Mouse (Mus musculus) hindbrain, embryonic 13.5 days (tissue): Measurements from ENCODE around the gene Wscd1. TPM values are rescaled to one million over a fixed set of nuclear protein-coding genes. Genes with fewer than 3 reads are reported as not detected.

Experiments
- ATAC-seq: fragments of 200-750 bp; cut with Nextera tagmentation; 2 replicates; pipeline ENCODE4 v1.8.0; 2017; ENCODE audit warnings: moderate TSS enrichment; ENCODE audit not compliant: low FRiP score
- H3K27ac ChIP-seq: fragments of 300-500 bp; sonication (generic); 2 replicates; pipeline ENCODE4 v1.5.1; 2015; ENCODE audit warnings: inconsistent platforms, mild to moderate bottlenecking, moderate library complexity
- H3K27me3 ChIP-seq: fragments of 300-500 bp; sonication (generic); 2 replicates; pipeline ENCODE4 v1.6.1; 2015; ENCODE audit warnings: mild to moderate bottlenecking, inconsistent platforms
- H3K36me3 ChIP-seq: fragments of 300-500 bp; sonication (generic); 2 replicates; pipeline ENCODE4 v1.6.1; 2015; ENCODE audit warnings: mild to moderate bottlenecking, inconsistent platforms
- H3K4me1 ChIP-seq: fragments of 300-500 bp; sonication (generic); replicated peaks from 2 replicates; pipeline ENCODE4 v1.6.1; 2015; ENCODE audit warnings: inconsistent platforms
- H3K4me2 ChIP-seq: fragments of 300-500 bp; sonication (generic); 2 replicates; pipeline ENCODE4 v1.6.1; 2015; ENCODE audit warnings: inconsistent platforms, mild to moderate bottlenecking, moderate library complexity
- H3K4me3 ChIP-seq: fragments of 300-500 bp; sonication (generic); 2 replicates; pipeline ENCODE4 v1.5.1; 2015; ENCODE audit warnings: mild to moderate bottlenecking, inconsistent platforms
- H3K9ac ChIP-seq: fragments of 300-500 bp; sonication (generic); 2 replicates; pipeline ENCODE4 v1.6.1; 2015; ENCODE audit warnings: mild to moderate bottlenecking, inconsistent platforms
- H3K9me3 ChIP-seq: fragments of 300-500 bp; sonication (generic); 2 replicates; pipeline ENCODE4 v1.6.1; 2016; ENCODE audit warnings: inconsistent platforms
- WGBS: fragments of 180-500 bp; shearing (Covaris S2); methylation state at CpG from one replicate; pipeline ENCODE4 v1.1.7; 2015; 5-methylcytosine and 5-hydroxymethylcytosine counted together
- polyA plus RNA-seq: library from polyadenylated mRNA; unstranded; fragments of >200 nt; fragmentation: Nextera tagmentation; extraction: Ambion mirVana; gene quantifications from 2 replicates; pipeline ENCODE4 v1.2.1, GENCODE M21; 2015

Wscd1 gene
- polyA plus RNA-seq = 69.8 and 70.4 TPM in 2 replicates

GRCm38 (mm10) chr11:71749671-71750070 lies at the start of gene Wscd1:
Gene Wscd1, plus strand, starts transcription at chr11:71749920.
- ATAC-seq = no peak
- 5% methylated on average over 5 of the region's 5 CpGs for WGBS

GRCm38 (mm10) chr11:71728066-71728465 lies 21.7 kb upstream of the Wscd1 start:
- H3K27me3 ChIP-seq = no peaks in the 10 kb centered on the region
- H3K27ac ChIP-seq = no peak overlapping the region
- no peaks in the 10 kb centered on the region for H3K36me3 ChIP-seq
- no peak overlapping the region for H3K9ac ChIP-seq
- WGBS = 83% methylated on average over 3 of the region's 3 CpGs
- no peak overlapping the region for H3K4me3 ChIP-seq
- peaks cover 13% of the 10 kb centered on the region for H3K4me1 ChIP-seq
- no peak for ATAC-seq
- H3K9me3 ChIP-seq = no peaks in the 10 kb centered on the region
- H3K4me2 ChIP-seq = no peak overlapping the region

More at GRCm38 (mm10) chr11:71749671-71750070, at the start of gene Wscd1:
- H3K9ac ChIP-seq = peak within 1 kb of the TSS; percentile 94
- H3K4me3 ChIP-seq = peak within 1 kb of the TSS; percentile 90
- H3K27me3 ChIP-seq = no peaks in the 10 kb centered on the region
- H3K4me1 ChIP-seq = peaks cover 42% of the 10 kb centered on the region
- peak within 1 kb of the TSS; percentile 88 for H3K27ac ChIP-seq
- H3K36me3 ChIP-seq = no peaks in the 10 kb centered on the region
- peak within 1 kb of the TSS; percentile 79 for H3K4me2 ChIP-seq
- H3K9me3 ChIP-seq = no peaks in the 10 kb centered on the region

GRCm38 (mm10) chr11:71729287-71729686 lies 20.4 kb upstream of the Wscd1 start:
- Histone ChIP-seq H3K9ac (no peak overlapping the region), H3K36me3 (no peaks in the 10 kb centered on the region), H3K4me2 (no peak overlapping the region), H3K4me3 (no peak overlapping the region), H3K27me3 (no peaks in the 10 kb centered on the region), H3K27ac (no peak overlapping the region), H3K9me3 (no peaks in the 10 kb centered on the region), H3K4me1 (peaks cover 13% of the 10 kb centered on the region)
- ATAC-seq = no peak
- WGBS = 52% methylated on average over 3 of the region's 3 CpGs

GRCm38 (mm10) chr11:71733771-71734170 lies 15.9 kb upstream of the Wscd1 start:
- no peak overlapping the region for H3K9ac ChIP-seq
- no peak overlapping the region for H3K4me3 ChIP-seq
- WGBS = 78% methylated on average over 4 of the region's 4 CpGs
- H3K4me2 ChIP-seq = no peak overlapping the region
- H3K4me1 ChIP-seq = peaks cover 27% of the 10 kb centered on the region
- H3K27me3 ChIP-seq = no peaks in the 10 kb centered on the region
- no peaks in the 10 kb centered on the region for H3K9me3 ChIP-seq
- no peaks in the 10 kb centered on the region for H3K36me3 ChIP-seq
- no peak overlapping the region for H3K27ac ChIP-seq
- ATAC-seq = no peak

GRCm38 (mm10) chr11:71737106-71737505 lies 12.6 kb upstream of the Wscd1 start:
- Histone ChIP-seq H3K4me2 (no peak overlapping the region), H3K4me1 (peaks cover 31% of the 10 kb centered on the region), H3K9ac (no peak overlapping the region), H3K9me3 (no peaks in the 10 kb centered on the region), H3K27me3 (no peaks in the 10 kb centered on the region), H3K4me3 (no peak overlapping the region), H3K27ac (no peak overlapping the region), H3K36me3 (no peaks in the 10 kb centered on the region)
- no peak for ATAC-seq
- WGBS = 32% methylated on average over 5 of the region's 5 CpGs

GRCm38 (mm10) chr11:71738501-71739045 lies 11.1 kb upstream of the Wscd1 start:
- 40% methylated on average over 2 of the region's 2 CpGs for WGBS
- Histone ChIP-seq H3K4me1 (peaks cover 31% of the 10 kb centered on the region), H3K27ac (no peak overlapping the region), H3K4me3 (no peak overlapping the region), H3K9me3 (no peaks in the 10 kb centered on the region), H3K9ac (no peak overlapping the region), H3K36me3 (no peaks in the 10 kb centered on the region), H3K4me2 (no peak overlapping the region), H3K27me3 (no peaks in the 10 kb centered on the region)
- no peak for ATAC-seq

- WGBS = 83% methylated on average over 3 of the region's 3 CpGs
- no peaks in the 10 kb centered on the region for H3K36me3 ChIP-seq
- H3K4me1 ChIP-seq = peaks cover 11% of the 10 kb centered on the region
- H3K4me3 ChIP-seq = no peak overlapping the region
- H3K4me2 ChIP-seq = no peak overlapping the region
- no peaks in the 10 kb centered on the region for H3K27me3 ChIP-seq
- H3K9me3 ChIP-seq = no peaks in the 10 kb centered on the region
- H3K27ac ChIP-seq = no peak overlapping the region
- no peak for ATAC-seq
- H3K9ac ChIP-seq = no peak overlapping the region
Measured at GRCm38 (mm10) chr11:71745875-71746274, 3.8 kb upstream of the Wscd1 start.

- Histone ChIP-seq H3K4me1 (peaks cover 23% of the 10 kb centered on the region), H3K4me2 (no peak overlapping the region), H3K27ac (no peak overlapping the region), H3K9me3 (no peaks in the 10 kb centered on the region), H3K4me3 (no peak overlapping the region), H3K36me3 (no peaks in the 10 kb centered on the region), H3K27me3 (no peaks in the 10 kb centered on the region), H3K9ac (no peak overlapping the region)
- WGBS = 64% methylated on average over 7 of the region's 7 CpGs
- no peak for ATAC-seq
Measured at GRCm38 (mm10) chr11:71747719-71748118, 2.0 kb upstream of the Wscd1 start.

- peaks cover 52% of the 10 kb centered on the region for H3K4me1 ChIP-seq
- peak overlapping the region; percentile 94 for H3K9ac ChIP-seq
- WGBS = under 1% methylated on average over 60 of the region's 60 CpGs
- H3K4me2 ChIP-seq = peak overlapping the region; percentile 79
- no peaks in the 10 kb centered on the region for H3K36me3 ChIP-seq
- H3K9me3 ChIP-seq = no peaks in the 10 kb centered on the region
- H3K27ac ChIP-seq = peak overlapping the region; percentile 88
- ATAC-seq = peak; percentile 96
- no peaks in the 10 kb centered on the region for H3K27me3 ChIP-seq
- peak overlapping the region; percentile 90 for H3K4me3 ChIP-seq
Measured at GRCm38 (mm10) chr11:71750534-71751173, 934 bp downstream of the Wscd1 start.

- ATAC-seq = peak; percentile 52
- WGBS = 0% methylated on average over 39 of the region's 41 CpGs
- peak overlapping the region; percentile 79 for H3K4me2 ChIP-seq
- H3K4me3 ChIP-seq = peak overlapping the region; percentile 90
- peak overlapping the region; percentile 88 for H3K27ac ChIP-seq
- H3K36me3 ChIP-seq = no peaks in the 10 kb centered on the region
- peak overlapping the region; percentile 94 for H3K9ac ChIP-seq
- peaks cover 58% of the 10 kb centered on the region for H3K4me1 ChIP-seq
- H3K9me3 ChIP-seq = no peaks in the 10 kb centered on the region
- no peaks in the 10 kb centered on the region for H3K27me3 ChIP-seq
Measured at GRCm38 (mm10) chr11:71751174-71751611, 1.5 kb downstream of the Wscd1 start.

GRCm38 (mm10) chr11:71751689-71752088 lies 2.0 kb downstream of the Wscd1 start:
- no peak for ATAC-seq
- WGBS = 20% methylated on average over 12 of the region's 12 CpGs
- Histone ChIP-seq H3K4me3 (peak overlapping the region; percentile 90), H3K9me3 (no peaks in the 10 kb centered on the region), H3K27ac (peak overlapping the region; percentile 88), H3K9ac (peak overlapping the region; percentile 94), H3K4me2 (peak overlapping the region; percentile 79), H3K36me3 (no peaks in the 10 kb centered on the region), H3K4me1 (peaks cover 63% of the 10 kb centered on the region), H3K27me3 (no peaks in the 10 kb centered on the region)

- Histone ChIP-seq H3K4me1 (peaks cover 70% of the 10 kb centered on the region), H3K4me2 (peak overlapping the region; percentile 79), H3K27ac (no peak overlapping the region), H3K4me3 (peak overlapping the region; percentile 90), H3K36me3 (no peaks in the 10 kb centered on the region), H3K9me3 (no peaks in the 10 kb centered on the region), H3K27me3 (no peaks in the 10 kb centered on the region), H3K9ac (peak overlapping the region; percentile 94)
- no peak for ATAC-seq
- 59% methylated on average over 3 of the region's 3 CpGs for WGBS
Measured at GRCm38 (mm10) chr11:71752626-71753025, 2.9 kb downstream of the Wscd1 start.

- Histone ChIP-seq H3K4me3 (no peak overlapping the region), H3K27me3 (0 out of 2 replicates have a peak, but pooled peaks cover 5% of the 10 kb centered on the region), H3K36me3 (peaks cover 6% of the 10 kb centered on the region), H3K4me2 (peak overlapping the region; percentile 79), H3K9ac (peak overlapping the region; percentile 29; the same call in 1 of the 2 replicates), H3K27ac (peak overlapping the region; percentile 90), H3K4me1 (peaks cover 89% of the 10 kb centered on the region), H3K9me3 (no peaks in the 10 kb centered on the region)
- ATAC-seq = no peak
- 55% methylated on average over 2 of the region's 2 CpGs for WGBS
Measured at GRCm38 (mm10) chr11:71755115-71755514, 5.4 kb downstream of the Wscd1 start.
